Mouse (Mus musculus) ES-Bruce4 (cell line): ENCODE data around the gene Gm5134.

Experiments used
- CTCF ChIP-seq: IDR thresholded peaks from one replicate; pipeline ENCODE4 v1.8.1; 2011; ENCODE audit warnings: low read depth, low read length
- POLR2A ChIP-seq: IDR thresholded peaks from one replicate; pipeline ENCODE4 v1.8.1; 2011; ENCODE audit warnings: low read length; ENCODE audit not compliant: insufficient read depth

DNA sequence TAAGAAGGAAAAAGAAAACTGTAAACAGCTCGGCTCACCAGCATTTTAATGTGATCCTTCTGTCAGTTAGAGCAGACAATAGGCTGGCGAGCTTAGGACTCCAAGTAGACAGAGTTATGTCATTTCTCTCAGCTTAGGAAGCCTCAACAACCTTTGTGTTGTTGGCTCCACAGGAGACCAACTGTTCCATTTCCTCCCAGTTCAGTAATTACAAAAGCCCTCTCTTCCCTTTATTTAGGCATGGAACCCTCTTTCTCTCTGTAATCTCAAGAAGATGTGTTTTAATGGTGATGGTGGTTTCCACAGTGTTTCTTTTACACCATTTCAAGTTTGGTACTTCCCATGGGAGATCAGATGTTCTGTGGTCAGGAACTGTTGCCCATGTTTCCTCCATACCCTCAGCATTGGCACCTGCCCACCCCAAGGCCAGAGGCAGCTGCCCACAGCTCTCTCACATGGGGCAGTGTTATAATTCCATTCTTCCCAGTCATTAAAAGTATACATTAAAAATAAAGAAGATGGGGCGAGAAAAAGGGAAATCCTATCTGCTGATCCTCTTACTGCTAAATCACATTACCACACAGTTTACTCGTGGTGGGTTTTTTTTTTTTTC lies 36.2 kb downstream of the Gm5134 start:
- no peak for TF ChIP-seq CTCF
- no peak for TF ChIP-seq POLR2A
